Mouse (Mus musculus) frontal cortex, postnatal 14 days (tissue): ENCODE data around the gene Cby3.
A peak's percentile ranks its signal among the peaks of the same experiment; 100 is the strongest.
"Not testable (repeated sequence)": the region's sequence is repeated elsewhere in the genome, so short reads cannot be mapped to it uniquely, and the experiment has no call there.

Experiments
- DNase-seq, 2 experiments: peaks; one replicate each; pipeline ENCODE4 v3.0.0; 2022; ENCODE audit warnings: low spot score in 2 of 2

The Cby3 gene

DNA sequence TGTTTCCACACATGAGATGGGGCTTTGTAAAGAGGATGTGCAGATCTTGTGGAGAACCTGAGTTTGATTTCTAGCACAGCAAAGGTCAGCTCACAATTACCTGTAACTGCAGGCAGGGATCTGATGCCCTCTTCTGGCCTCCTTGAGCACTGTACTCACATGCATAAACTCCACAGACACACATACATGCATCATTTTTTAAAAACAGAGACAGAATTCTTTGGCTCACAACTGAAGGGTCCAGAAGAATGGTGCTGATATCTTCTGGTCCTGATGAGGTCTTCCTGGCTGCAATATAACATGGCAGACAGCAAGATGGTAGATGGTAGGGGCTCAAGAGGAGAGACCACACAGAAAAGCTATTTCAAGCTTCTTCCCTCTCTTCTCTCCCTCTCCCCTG lies at the start of gene Cby3:
Cby3 (plus strand) TSS at position 301 of the 400 bp plus-strand sequence.
- DNase-seq, result no peak

DNA sequence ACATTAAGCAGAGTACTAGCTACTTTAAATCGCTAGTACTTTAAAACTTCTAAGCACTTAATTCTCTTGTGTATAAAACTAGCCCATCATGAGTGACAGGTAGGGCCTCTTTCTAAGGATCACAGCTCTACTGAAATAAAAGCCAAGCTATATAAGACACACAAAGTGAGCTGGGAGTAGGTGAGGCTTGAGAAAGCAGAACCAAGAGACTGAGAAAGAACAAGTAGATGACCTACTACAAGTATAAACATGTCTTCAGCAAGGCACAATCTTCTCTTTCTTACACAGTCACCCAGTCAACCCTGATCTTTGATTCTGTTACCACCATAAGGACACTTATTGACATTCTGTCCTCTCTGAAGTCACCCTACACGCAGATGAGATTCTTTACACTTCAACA lies 41.5 kb upstream of the Cby3 start:
- DNase-seq, result no peak

DNA sequence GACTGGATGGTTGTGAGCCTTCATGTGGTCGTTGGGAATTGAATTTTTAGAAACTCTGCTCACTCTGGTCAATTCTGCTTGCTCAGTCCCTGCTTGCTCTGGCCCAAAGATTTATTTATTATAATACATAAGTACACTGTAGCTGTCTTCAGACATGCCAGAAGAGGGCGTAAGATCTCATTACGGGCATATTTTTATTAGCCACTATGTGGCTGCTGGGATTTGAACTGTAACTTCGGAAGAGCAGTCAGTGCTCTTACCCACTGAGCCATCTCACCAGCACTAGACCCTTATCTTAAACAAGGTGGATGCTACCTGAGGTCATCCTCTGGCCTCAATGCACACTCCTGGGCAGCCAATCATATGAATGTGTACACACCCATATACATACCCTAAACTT lies 34.9 kb upstream of the Cby3 start:
- DNase-seq, result not testable (repeated sequence)

GRCm38 (mm10) chr11:50321239-50321638 lies 33.0 kb upstream of the Cby3 start:
- DNase-seq, result no peak

GRCm38 (mm10) chr11:50322345-50322744 lies 31.9 kb upstream of the Cby3 start:
- DNase-seq, result no peak

DNA sequence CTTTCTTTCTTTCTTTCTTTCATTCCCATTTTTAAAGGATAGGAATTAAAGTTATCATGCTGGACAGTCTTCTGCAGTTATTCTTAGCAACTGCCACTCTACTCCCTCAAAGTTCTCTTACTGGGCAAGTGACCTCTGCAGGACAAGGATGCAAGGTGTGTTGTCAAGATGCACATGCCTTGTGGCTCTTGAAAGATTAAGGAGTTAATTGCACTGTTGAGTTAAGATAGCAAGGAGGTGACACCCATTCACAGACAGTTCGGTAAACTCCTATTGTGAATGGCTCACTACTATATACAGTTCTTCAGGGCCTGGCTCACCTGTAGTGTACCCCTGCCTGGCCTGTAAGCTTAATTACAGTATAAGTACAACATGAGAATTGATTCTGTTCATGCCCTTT lies 30.4 kb upstream of the Cby3 start:
- DNase-seq, result no peak

GRCm38 (mm10) chr11:50324751-50325471 lies 29.4 kb upstream of the Cby3 start:
- DNase-seq, result no peak

GRCm38 (mm10) chr11:50325496-50326301 lies 28.6 kb upstream of the Cby3 start, which contains the start of gene Canx:
Gene Canx, minus strand, starts transcription at chr11:50325673.
- peak; percentile 99 for DNase-seq

- no peak for DNase-seq
These were observed 27.8 kb upstream of the Cby3 start for GRCm38 (mm10) chr11:50326302-50326966.

- no peak for DNase-seq
These were observed 26.1 kb upstream of the Cby3 start for GRCm38 (mm10) chr11:50328075-50328625.

DNA sequence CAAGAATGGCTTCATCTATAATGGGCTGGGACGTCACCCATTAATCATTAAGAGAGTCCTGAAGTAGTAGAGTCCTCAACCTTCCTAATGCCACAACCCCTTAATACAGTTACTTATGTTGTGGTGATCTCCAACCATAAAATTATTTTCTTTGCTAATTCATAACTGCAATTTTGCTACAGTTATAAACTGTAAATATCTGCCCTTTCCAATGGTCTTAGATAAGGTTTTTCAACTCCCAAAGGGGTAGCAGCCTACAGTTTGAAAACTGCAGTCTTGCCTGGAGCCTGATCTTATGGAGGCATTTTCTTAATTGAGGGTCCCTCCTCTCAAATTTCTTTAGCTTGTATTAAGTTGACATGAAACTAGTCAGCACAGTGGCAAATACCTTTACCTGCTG lies 24.9 kb upstream of the Cby3 start:
- DNase-seq, result no peak

GRCm38 (mm10) chr11:50333181-50333580 lies 21.1 kb upstream of the Cby3 start:
- DNase-seq, result no peak

GRCm38 (mm10) chr11:50336126-50336525 lies 18.1 kb upstream of the Cby3 start:
- no peak for DNase-seq

DNA sequence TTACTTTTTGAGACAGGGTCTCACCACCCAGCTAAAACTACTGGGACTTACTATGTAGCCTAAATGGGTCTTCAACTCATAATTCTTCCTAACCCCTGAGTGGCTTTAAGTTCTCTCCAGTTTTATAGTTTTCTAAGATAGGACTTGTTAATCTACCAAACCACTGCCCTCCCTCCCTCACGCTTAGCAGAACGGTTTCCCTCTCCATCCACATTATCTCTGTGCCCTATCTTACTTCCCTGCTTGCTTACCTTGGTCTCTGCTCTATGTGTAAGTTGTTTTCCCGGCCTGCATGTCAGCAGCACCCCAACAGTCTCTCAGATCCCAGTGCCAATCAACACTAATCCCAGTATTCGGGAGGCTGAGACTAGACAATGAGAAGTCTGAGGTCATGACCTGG lies 17.4 kb upstream of the Cby3 start:
- DNase-seq, result no peak

DNA sequence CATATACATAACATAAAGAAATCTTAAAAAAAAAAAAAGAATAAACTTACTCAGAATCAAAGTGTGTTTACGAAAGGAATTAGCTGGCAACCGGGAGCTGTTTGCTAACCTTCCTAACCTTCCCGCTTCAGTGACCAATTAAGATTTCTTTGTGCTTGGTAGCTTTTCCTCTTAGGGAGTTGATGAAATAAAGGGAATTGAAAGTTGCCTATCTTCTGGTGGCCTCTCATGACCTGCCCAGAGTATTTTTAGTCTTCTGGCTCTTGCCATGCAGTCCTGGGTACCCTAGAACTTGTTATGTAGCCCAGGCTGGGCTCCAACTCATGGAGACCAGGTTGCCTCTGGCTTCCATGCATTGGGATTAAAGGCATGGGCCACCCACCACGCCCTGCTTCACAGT lies 8.8 kb upstream of the Cby3 start:
- DNase-seq, result no peak

DNA sequence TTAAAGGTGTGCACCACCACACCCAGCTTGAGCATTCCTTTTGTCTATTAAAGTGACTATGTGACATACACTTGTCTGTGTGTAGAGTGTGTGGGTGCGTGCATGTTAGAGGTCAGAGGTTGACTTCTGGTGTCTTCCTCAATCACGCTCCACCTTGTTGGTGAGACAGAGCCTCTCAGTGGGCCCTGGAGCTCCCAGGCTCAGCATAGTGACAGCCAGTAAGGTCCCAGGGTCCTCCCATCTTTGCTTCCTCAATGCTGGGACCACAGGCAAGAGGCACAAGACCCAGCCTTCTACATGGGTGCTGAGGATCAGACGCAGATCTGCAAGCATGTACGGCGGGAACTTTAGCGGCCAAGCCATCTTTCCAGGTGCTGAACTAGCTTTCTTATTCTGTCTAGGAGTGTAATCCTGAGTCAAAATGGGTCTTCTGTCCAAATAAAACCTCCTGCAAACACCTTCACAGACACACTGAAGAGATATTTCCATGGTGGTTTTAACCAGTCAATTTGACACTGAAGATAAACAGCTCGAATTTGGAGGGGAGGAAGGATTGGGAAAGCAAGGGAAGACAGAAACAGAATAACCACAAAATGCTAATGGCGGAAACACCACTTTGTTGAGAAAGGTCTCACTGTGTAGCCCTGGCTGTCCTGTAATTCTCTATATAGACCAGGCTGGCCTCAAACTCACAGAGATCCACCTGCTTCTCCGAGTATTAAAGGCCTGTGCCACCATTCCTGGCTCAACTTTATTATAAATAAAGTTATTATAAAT lies 7.8 kb upstream of the Cby3 start:
- no peak for DNase-seq

DNA sequence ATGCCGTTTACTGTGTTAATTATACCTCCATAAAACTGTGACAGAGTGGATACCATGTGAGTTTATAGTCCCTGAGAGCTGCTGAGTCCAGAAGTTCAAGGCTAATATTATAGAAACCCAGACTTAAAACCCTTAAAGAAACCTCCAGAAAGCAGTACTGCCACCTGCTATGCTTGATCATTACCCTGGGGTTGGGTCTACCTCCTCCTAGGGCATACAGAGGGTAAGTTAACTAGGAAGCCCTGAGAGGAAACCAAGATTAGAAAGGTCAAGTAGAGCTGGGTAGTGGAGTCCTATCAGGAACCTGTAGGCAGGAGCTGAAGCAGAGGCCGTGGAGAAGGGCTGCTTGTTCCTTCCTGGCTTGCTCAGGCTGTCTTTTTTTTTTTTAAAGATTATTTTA lies 2.1 kb upstream of the Cby3 start:
- DNase-seq, result no peak

GRCm38 (mm10) chr11:50354851-50355250 lies 589 bp downstream of the Cby3 start:
- DNase-seq, result no peak

DNA sequence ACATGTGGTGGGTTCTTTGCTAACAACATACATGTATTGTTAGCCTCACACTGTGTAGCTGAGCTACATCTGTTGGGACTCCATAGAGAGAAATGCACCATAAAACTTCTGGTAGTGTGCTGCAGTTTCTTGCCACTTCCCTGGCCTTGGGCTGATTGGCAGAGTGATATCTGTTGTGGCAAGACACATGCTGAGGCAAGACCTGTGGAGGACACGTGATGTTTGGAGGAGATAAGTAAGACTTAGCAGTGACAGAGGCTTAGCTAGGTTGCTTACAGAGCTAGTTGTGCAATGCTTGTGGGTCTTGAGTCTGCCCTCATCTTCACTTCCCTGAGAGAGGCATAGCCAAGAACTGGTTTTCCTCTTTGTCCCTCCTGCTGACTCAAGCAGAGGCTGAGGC lies 1.1 kb downstream of the Cby3 start:
- DNase-seq, result no peak

DNA sequence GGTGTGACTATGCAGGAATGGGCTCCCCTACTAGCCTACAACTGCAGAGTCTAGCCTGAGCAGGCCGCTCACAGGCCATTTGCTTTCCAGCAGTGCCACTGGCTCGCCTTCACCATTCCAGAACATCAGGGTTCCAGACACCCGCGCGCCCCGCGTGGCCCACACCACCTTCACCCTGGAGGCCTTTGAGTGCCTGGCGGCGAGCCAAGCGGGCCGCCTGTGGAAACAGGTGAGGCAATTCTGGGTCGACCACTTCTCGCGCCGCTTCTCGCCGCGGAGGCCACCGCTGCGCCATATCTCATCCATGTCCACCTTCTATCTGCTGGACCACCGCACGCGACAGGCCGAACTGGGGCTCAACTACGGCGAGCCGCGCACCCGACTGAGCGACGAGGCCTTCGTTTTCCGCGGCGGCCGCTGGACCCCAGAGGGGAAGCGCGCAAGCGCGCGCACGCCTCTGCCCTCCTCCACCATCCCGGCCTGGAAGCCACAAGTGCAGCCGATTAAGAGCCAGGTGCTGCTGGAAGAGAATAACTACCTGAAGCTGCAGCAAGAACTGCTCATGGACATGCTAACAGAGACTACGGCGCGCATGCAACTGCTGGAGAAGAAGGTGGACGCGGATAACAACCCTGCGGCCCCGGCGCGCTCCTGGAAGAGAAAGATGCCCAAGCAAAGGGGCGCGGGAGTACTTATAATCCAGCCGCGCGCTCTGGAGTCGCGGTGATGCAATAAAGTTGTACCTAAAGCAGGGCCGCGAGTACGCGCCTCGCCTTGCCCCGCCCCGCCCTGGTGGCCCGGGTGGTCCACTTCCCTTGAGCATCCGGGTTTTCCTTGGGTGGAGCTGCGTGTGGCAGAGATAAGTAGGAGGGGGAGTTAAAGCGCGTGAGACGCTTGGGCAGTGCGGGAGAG lies 4.9 kb downstream of the Cby3 start:
- DNase-seq, result peak; percentile 53 to 55
